Mouse (Mus musculus): ENCODE data around the gene Nsun2. TPM values are rescaled to one million over a fixed set of nuclear protein-coding genes. Genes with fewer than 3 reads are reported as not detected.

Gene Nsun2
- 70.7 and 92.2 TPM in 2 replicates for polyA plus RNA-seq (2012; rRNA removed)

DNA sequence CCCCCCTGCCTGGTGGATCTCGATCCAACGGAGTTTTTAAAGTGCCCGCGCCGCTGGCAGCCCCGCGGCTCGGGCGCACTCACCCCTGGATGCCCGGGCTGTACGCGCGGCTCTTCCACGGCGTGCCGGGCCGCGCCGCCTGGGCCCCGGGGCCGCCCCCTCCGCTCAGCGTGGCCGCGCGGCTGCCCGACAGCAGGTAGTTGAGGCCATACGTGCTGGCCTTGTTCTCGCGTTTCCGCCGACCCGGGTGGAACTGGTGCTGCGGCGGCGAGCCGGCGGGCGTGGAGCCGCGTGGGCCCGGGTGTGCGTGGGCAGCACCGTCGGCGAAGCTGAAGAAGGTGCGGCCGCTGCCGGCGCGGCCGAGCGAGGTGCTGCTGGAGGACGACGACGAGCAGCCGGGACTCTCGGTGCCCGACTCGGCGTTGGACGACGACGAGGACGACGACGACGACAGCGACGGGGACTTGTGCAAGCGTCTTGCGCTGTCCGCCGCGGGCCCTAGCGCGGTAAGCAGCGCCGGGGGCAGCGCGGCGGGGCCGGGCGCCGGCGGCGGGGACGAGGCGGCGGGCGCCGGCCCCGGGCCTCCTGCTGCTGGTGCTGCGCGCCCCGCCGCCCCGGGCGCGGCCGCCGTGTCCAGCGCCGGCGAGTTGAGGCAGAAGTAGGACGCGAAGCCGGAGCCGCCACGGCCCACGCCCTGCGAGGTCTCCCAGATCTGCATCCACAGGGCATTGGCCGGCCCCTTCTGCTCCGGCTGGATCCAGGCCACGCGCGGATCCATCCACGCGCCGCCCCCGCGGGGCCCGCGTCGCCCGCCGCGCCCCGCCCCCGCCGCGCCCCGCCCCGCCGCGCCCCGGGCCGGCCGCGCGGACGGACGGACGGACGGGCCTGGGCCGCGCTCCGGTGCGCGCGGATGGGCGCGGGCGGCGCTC lies at the start of gene Nsun2:
TSS of gene Nsun2 (plus strand) at position 342 of the 929 bp plus-strand sequence.
- DNase-seq (ENCODE audit: low read depth), result no peak

DNA sequence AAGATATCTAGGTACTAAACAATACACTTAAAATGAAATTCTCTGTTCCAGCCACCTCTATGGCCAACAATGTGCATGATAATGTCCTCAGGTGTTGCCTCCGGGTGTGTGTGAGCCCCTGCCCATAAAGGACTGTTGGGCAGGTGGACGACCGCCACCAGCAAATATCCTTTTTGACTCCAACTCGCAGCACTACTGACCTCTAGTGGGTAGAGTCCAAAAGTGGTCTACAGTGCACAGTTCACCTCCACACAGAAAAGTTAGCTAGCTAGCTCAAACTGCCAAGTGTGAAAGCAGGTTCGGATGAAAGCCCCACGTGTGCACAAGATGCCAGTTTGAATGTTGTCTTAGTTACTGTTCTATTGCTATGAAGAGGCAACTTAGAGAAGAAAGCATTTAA lies 48.2 kb upstream of the Nsun2 start:
- DNase-seq (ENCODE audit: low read depth), result no peak

DNA sequence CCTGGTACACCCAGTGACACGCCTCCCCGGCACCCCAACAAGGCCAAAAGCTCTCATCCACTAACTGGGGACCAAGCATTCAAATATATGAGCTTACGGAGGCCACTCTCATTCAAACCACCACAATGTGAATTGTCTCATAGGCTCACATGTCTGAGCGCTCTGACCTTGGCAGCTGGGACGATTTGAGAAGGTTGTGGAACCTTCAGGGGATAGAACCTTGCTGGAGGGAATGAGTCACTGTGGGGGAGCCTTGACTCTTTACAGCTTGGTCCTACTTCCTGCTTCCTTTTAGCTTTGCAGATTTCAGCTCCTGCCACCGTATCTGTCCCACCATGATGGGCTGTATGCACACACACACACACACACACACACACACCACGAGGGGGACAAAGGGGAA lies 47.7 kb upstream of the Nsun2 start:
- no peak for DNase-seq (ENCODE audit: low read depth)

DNA sequence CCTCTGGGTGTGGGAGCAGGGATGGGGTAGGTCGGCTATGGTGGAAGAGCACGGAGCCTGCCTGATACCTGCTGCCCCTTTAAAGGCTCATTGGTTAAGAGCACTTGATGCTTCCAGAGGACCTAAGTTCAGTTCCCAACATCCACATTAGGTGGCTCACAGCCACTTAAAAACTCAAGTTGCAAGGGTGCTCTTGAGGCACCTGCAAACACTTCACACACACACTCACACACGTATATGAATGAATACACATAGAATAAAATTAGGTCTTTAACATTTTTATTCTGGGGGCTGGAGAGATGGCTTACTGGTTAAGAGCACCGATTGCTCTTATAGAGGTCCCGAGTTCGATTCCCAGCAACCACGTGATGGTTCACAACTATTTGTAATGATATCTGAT lies 46.4 kb upstream of the Nsun2 start:
- DNase-seq (ENCODE audit: low read depth), result no peak

DNA sequence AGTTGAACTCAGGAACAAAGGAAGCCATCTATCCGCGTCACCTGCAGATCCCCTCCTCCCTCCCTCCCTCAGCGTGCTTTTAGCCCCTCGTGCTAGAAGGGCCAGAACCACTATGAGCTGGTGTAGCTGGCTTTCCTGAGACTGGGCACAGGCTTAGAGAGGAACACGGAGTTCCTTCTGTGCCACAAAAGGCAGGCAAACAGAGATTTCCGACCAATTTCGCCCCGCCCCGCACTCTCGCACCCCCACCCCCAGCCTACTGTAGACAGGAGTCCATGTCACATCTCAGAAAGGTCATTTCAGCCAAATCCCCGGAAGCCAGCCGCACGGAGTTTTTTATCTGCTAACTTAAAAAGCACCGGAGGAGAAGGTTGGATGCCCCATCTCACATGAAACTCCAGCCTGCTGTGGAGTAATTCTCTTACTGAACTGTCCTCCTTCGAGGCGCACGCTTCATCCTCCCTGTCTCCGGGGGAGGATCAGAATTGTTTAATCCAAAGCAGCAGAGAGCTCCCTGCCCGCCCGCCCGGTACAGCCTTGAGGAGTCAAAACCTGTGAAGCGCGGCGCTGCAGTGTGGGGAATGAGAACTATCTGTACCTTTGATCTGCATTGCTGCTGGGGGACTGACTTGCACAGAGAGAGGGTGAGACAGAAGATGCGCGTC lies 45.8 kb upstream of the Nsun2 start:
- DNase-seq (ENCODE audit: low read depth), result no peak

DNA sequence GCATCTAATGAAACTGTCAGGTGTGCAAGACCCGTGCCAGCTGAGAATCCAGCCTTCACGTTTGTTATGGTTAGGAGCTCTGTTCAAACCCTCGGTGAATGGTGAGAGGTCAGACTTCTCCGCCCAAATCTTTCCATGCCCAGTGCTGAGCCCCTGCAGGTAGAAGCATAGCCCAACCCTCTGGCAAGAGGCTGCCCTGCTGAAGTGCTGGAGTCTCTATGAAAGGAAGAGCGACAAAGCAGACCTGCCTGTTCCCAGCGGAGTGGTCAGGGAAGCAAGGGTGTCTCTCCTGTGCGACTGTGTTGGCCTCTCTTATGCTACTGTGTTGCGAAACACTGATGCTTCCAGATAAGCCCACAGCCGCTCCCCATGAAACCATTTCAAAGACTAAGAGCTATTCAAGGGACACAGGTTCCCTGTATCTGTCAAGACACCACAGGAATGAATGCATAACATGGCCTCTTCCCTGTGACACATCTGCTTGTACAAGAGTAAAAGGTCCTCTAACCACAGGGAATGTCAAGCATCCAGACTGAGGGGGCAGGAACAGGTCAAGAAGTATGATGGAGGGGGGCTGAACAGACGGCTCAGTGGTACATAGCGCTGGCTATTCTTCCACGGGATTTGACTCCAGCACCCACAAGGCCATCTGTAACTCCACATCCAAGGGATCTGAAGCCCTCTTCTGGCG lies 44.8 kb upstream of the Nsun2 start:
- DNase-seq (ENCODE audit: low read depth), result no peak

DNA sequence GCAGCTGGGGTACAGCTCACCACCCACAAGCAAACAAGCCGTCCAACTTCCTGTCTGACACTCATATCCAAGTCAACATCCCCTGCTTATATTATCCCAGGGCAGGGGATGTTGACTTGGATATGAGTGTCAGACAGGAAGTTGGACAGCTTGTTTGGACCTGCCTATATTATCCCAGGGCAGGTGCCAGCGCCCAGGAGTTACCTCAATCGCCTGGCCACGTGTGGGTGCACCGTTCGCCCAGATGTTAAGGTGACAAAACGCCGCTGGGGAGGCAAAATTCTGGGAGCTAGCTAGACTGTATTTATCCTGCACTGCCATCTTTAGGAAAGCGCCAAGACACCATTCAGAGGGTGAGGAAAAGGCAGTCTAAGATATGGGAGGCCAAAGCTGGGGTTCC lies 43.8 kb upstream of the Nsun2 start:
- DNase-seq (ENCODE audit: low read depth), result peak; percentile 36

DNA sequence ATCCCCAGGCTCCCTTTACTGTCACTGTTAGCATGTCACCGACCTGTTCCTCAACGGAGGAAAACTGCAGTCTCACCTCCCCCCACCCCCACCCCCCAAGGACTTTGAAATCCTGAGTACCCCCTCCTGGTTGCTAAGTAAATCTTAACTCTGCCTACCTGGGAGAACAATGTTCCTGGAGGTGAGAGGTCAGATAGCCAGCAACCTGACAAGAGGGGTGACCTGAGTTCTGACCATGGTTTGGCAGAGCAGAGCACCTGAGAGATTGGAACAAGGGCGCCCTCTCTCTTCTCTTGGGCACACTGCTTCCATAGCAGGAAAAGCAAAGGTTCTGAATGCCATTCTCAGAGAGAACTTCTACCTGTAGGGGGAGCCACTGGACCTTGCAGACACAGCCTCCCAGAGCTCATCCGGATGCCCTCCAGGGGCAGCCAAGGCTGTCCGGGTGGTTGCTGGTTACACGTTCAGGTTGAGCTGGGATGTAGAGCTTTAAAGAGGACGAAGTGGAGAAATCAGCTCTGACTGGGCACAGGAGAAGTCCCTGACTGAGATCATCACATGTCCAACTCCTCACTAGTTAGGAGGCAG lies 40.6 kb upstream of the Nsun2 start:
- no peak for DNase-seq (ENCODE audit: low read depth)

DNA sequence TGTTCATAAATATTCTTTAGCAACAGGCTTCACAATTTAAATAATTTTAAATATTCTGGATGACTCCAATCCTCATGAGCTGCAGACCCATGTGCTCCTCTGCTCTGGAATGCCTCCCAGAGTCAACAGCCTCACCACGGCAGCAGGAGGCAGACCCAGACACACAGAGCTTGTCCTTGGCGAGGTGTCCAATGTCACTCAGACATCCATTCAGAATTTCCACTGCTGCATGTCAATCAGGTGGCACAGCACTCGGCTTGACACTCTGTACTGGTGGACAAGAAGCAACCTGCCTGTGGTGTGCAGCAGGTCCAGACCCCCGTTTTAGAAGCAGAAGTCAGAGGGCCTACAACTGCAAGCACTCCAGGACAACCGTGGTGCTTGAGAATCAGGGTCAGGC lies 35.3 kb upstream of the Nsun2 start:
- no peak for DNase-seq (ENCODE audit: low read depth)

DNA sequence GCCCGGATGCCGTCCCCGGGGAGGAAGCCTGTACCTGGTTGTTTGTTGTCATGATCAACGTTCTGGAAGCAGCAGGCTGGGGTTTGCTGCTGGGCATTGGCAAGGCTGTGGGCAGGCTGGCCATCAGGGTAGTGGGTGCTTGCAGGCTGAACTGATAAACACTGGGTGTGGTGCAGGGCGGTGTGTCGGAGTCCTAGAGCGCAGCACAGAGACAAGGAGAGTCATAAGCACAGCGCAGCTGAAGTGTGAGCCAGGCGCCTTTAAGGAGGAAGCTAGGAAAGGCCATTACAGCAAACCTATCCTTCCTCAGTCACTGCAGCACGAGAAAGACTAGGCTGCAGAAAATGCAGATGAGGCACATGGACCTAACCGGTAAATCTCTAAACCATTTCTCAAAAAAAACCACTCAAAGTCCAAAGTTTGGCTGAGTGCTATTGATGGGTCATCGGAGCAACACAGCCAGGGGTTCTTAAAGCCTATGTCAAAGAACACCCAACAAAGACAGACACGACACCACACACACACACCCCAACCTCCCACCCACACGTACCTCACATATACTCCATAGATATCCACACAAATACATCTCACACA lies 31.3 kb upstream of the Nsun2 start:
- DNase-seq (ENCODE audit: low read depth), result no peak

DNA sequence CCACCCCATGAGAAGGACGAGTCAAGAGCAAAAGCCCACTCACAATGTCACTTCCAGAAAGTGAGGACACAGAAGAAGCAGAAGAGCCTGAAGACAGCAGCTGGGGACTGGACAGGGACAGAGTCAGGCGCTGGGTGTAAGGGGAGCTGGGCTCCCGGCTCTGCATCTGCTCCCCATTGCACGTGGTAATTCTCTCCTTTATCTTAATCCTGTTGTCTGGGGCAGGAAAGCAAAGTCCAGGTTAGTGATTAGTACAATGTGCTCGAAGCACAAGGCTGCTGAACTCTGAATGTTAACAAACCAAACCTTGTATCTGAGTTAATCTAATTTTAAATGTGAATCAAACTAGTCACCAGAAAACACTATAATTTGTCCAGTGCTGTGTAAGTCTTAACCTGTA lies 30.7 kb upstream of the Nsun2 start:
- DNase-seq (ENCODE audit: low read depth), result no peak

DNA sequence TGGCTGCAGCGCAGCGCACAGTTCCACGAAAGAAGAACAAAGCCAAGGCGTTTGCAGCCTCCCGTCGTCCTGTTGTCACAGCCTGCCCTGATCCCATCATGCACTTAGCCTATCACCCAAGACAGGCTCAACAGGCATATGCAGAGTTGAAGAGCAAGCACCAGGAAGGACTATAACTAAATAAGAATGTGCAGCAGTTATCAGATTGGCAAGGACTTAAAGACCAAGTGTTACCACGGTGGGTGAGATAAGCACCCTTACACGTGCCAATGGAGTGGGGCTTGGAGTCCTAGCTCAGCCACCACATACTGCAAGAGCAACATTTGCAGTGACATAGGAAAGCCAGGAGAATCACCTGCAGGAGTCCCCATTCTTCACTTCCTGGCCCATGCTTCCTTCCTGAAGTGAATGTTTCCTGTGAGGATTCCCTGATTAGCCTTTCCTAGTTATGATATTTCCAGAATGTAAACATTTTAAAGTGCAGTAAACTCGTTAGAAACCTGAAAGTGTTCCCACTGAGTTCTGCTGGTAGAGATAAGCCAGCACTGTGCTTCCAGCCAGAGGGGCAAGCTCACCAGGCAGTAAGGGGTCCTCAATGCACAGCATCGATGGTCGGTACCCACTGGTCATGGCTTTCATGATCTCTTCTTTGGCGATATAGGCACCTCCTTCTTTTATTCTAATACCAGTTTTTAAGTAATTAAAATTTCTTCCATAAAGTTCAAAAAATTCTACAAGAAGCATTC lies 27.0 kb upstream of the Nsun2 start:
- no peak for DNase-seq (ENCODE audit: low read depth)

DNA sequence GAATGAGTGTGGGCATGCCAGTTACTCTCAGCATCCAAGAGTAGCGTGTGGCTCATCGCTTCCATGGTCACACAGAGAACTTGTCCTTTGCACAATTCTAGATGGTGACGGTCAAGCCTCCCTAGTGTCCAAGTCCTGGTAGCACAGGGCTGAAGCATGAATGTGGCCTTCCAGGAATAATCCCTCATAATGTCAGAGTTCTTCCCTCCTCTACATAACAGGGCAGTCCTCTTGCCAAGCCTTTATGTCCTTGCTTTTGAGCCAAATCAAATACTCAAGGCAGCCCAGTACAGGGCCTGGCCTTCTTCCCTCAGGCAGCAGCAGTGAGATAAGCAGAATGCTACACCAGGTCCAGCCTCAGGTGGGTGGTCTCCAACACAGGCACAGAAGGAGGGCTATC lies 25.9 kb upstream of the Nsun2 start:
- no peak for DNase-seq (ENCODE audit: low read depth)

DNA sequence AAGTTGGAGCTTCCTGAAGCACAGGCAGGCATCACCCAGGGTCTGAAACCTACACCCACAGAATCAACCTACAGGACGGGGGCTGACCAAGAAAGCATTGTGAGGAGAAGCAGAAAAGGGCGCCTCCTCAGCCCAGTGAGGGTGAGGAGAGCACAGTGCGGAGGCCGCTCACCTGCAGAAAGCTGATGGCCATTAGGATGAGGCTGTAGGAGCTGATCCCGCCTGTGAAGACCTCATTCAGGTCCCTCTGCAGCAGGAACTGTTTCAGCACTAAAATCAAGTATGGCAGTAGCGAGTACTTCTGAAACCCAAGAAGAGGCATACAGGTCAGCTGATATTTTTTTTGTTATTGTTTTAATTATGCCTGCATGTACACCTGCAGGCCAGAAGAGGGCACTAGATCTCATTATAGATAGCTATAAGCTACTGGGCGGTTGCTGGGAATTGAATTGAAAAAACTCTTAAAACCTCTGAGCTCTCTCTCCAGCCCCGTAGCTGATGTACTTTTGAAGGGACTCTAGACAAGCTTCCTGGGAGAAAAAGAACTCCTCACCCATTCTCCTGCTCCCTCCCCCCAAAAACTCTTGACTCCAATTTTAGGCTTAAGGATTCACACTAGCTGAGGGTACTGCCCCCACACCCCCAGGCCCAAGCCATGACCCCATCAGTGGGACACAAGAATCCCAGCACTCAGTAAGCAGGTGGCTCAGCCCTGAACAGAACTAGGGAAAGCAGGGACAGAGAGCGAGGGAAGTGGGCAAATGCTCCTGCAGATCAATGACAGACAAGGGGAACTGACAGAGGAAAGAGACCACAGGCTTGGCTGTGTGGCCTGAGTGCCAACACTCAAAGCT lies 23.9 kb upstream of the Nsun2 start:
- no peak for DNase-seq (ENCODE audit: low read depth)

DNA sequence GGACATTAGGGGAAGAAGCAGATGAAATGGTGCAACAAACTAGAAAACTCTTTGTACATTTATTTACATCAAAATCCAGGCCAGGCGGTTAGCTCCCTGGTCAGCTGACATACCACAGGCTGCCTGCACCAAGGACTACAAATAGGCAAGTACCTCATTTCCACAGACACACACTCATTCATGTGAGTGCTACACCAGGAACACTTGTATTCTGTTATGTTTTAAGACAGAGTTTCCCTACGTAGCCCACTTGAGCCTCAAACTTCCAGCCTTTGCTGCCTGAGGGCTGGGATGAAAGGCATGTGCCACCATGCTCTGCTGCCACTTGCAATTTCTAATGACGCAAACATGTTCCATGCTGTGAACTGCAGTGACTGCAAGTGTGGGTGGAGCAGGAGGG lies 18.5 kb upstream of the Nsun2 start:
- no peak for DNase-seq (ENCODE audit: low read depth)

DNA sequence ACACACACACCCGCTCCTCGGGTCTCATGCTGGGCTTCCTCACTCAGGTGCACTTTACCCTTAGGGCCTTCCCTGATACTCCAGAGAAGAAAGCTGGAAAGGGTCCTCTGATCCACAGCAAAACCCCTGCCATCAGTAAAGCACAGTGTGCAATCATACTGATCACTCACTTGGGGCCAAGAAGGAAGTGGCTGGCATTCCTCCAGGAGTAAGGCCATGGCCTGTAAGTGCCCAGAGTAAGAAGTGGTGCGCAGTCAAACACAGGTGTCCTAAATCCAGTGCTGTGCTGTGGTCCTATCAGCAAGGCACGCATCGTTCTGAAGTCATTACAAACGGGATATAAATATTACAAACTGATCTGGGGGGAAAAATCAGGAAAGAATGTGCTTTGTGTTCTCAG lies 16.1 kb upstream of the Nsun2 start:
- no peak for DNase-seq (ENCODE audit: low read depth)

DNA sequence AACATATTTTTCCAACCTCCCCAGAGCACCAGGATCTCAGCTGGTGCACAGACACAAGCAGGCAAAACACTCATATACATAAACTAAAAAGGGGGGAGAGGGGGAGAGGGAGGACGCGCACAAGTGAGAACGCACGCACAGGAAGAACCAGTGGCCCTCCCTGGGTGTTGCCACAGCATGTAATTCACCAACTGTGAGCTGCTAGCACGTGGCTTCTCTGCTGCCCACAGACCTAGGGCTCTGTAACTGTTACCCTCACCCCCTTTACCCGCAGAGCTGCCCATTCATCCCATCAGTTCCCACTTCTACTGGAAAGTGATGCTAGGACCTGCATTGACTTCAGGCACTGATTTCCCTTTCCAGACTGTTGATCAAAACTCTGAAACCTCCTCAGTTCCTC lies 14.4 kb upstream of the Nsun2 start:
- DNase-seq (ENCODE audit: low read depth), result no peak

DNA sequence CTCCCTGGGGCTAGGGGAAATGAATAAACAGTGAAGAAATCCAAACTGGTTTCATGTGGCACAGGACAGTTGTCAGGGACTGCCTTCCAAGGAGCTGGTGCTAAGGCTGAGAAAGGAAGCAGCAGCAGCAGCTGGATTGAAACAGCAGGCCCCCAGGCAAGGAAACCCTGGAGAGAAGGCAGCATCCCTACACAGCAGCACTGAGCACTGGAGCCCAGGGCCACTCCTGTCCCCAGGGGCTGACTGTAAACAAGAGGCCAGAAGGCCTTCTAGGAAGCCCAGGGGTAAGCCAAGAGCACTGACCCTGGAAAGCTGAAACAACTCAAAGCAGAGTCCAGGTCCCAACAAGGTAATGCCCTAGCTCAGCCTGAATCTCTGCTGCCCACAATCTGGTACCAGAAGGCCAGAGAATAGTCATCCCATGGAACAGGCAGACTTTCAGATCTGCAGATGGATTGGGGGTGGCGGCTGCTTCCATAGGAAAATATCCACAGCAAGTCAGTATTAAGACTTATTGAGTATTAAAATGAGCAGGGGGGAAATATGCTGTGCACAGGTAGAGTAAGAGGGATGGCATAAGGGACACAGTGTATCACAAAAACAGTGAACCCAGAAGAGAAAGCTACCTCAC lies 11.3 kb upstream of the Nsun2 start:
- no peak for DNase-seq (ENCODE audit: low read depth)

DNA sequence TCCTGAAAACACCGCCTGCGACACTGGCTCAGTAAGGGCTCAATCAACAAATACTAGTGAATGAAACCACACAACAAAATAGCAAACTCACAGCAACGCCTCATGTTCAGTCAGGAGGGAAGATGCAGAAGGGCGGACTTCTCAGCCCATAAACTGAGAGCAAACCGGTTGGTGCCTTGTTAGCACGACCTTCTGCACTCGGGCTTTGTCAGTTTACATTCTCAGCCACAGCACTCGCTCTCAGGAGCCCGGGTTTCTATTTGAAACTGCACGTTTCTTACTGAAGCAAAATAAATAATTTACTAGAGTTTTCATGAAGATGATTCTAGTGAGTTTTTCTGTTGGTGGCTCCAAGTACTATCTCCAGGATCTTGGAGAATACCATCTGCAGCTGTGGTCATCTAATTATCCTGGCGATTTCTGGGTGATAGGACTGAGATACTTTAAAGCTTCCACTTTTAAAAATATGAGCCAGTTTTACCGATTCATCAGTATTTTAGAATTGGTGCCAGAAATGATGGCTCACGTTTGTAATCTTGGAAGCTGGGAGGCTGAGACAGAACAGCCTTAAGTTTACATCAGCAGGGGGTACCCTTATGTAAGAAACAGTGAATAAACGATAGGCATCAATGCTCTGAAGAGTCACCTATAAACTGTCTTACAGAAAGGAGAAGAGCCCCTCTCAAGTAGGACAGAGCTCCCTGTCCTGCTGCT lies 9.9 kb upstream of the Nsun2 start:
- DNase-seq (ENCODE audit: low read depth), result no peak

All from gonadal fat pad, adult 2 months (tissue).